Mouse (Mus musculus): ENCODE measurements at regions not wholly inside any gene's neighbourhood (a gene's known extent, or its start where the extent isn't known, plus 50 kb on each side); places are given as distances from the start of the nearest gene placed in this dataset.

DNA sequence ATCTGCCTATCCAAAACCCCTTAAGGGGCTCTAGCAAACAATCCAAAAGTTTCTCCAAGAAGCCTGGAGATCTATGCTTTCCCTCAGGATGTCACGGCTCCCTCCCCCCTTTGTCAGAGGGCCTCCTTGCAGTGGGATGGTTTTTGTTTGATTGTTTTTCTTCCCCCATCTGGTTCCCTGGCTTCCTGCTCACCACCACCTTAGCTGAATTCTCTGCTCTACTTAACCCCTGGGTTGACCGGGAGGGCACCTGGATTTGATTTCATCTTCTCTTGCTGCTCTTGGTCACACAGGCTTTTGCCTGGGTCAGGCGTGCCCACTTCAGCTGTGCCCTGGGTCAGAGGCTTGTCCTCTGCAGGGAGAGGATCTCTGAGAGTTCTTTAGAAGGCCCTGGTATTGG is 72.3 kb upstream of the Spon1 start:
- TF ChIP-seq CTCF (IDR thresholded peaks at IDR 0.05; ENCODE audit: low read depth) (no peak), EP300 (IDR thresholded peaks at IDR 0.05; ENCODE audit: low read depth) (no peak)
